Mouse (Mus musculus): ENCODE measurements at regions not wholly inside any gene's neighbourhood (a gene's known extent, or its start where the extent isn't known, plus 50 kb on each side); places are given as distances from the start of the nearest gene placed in this dataset.

DNA sequence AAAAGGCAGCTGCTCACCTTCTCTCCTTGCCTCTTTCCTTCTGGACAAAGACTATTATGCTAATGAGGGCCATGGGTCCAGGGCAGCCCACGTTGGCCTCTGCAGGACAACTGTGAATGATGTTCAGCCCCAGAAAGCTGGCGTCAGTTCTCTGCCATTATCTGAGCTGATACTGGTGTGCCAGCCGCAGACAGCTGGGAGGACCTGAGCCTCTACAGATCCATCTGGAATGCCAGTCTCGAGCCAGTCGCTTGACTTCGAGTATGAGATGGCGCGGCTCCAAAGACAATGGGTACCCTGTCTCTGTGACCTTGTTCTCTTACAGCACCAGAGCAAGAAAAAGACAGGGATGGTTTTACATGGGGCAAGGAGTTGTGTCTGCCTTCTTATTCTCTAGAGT, 300.8 kb upstream of the Mki67 start:
- Histone ChIP-seq H3K4me3 (no peak overlapping the region), H3K4me1 (peaks cover 10% of the 10 kb centered on the region), H3K36me3 (no peaks in the 10 kb centered on the region), H3K27ac (replicated peaks) (0 out of 2 replicates have a peak overlapping the region, but pooled peaks have one; percentile 13), H3K9me3 (replicated peaks) (no peaks in the 10 kb centered on the region), H3K27me3 (ENCODE audit: low read depth, poor library complexity, severe bottlenecking) (no peaks in the 10 kb centered on the region)
- 86% methylated on average over 8 of the region's 8 CpGs for WGBS
- no peak for DNase-seq (ENCODE audit: low spot score)

DNA sequence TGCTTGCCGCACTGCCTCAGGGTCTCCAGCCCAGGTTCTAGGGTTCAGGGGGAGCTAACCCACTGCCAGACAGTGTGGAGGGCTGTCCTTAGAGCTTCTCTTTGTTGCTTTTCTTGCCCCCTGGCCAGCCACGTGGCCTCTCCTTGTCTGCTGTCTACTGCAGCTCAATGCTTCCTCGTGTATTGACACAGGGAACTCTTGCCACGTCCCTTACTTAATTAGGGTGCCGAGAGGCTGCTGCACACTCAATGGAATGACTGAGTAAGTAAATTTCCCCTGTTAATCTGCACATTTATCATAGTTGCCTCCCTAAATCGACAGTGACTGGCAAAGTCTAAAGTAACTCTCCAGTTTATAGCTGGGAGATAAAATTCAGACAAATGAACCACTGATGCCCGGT, 304.4 kb upstream of the Mki67 start:
- no peaks in the 10 kb centered on the region for H3K36me3 ChIP-seq
- no peak overlapping the region for H3K27ac ChIP-seq (replicated peaks)
- peaks cover 16% of the 10 kb centered on the region for H3K4me1 ChIP-seq
- H3K4me3 ChIP-seq, result no peak overlapping the region
- no peaks in the 10 kb centered on the region for H3K27me3 ChIP-seq (ENCODE audit: low read depth, poor library complexity, severe bottlenecking)
- H3K9me3 ChIP-seq (replicated peaks), result no peaks in the 10 kb centered on the region
- no peak for DNase-seq (ENCODE audit: low spot score)
- 80% methylated on average over 7 of the region's 7 CpGs for WGBS

DNA sequence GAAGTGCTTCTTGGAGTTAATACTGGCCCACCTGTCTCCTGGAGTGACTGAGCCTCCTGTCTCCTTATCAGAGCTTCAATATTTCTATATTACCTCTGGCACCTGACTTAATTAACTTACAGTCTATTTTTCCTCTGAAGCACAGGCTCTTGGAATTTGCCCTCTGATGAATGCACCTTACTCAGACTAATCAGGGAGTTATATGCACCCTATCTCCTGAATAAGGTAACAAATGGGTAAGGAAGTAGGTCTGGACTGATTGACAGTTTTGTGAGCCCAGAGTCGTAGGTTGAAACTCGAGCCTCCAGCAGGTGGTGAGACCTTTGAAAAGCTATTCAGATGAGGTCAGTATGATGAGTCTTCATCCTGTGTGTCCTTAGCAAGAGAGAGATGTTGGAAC, 304.9 kb upstream of the Mki67 start:
- WGBS, result 80% methylated on average over 2 of the region's 2 CpGs
- H3K27me3 ChIP-seq (ENCODE audit: low read depth, poor library complexity, severe bottlenecking), result no peaks in the 10 kb centered on the region
- H3K9me3 ChIP-seq (replicated peaks), result no peaks in the 10 kb centered on the region
- H3K27ac ChIP-seq (replicated peaks), result no peak overlapping the region
- DNase-seq (ENCODE audit: low spot score), result no peak
- no peak overlapping the region for H3K4me3 ChIP-seq
- no peaks in the 10 kb centered on the region for H3K36me3 ChIP-seq
- peaks cover 16% of the 10 kb centered on the region for H3K4me1 ChIP-seq

DNA sequence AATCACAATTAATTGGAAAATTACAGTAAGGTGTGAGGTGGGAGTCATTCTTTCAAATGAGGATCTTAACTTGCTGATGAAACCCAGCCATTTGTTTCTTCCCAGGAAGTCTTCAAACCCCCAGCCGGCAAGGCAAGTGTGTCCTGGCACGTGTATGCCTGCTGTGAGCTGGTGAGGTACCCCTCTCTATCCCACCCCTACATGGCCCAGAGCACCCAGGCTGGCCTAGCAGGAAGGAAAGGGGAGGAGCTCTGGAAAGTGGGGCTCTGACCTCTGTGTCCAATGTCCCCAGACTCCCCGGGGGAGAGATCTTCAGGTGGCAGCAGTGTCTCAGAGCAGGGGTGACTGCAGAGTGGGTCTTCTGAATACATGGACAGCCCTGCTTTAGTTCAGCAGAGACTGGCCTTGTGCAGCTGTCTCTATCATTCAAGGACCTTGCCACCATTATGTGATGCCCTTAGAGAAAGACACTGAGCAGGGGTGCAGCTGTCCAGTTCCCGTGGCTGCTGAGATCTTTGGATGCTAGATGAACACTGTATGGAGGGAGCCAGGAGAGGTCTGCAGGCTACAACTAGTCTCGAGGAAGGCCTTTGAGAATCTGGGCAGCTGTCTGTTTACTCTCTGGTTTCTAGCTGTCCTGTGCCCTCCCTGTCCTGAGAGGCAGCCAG, 306.8 kb upstream of the Mki67 start:
- no peaks in the 10 kb centered on the region for H3K9me3 ChIP-seq (replicated peaks)
- peaks cover 6% of the 10 kb centered on the region; the same call in 1 of the 2 replicates for H3K4me1 ChIP-seq
- WGBS, result 72% methylated on average over 5 of the region's 5 CpGs
- no peaks in the 10 kb centered on the region for H3K36me3 ChIP-seq
- H3K27ac ChIP-seq (replicated peaks), result no peak overlapping the region
- no peak for DNase-seq (ENCODE audit: low spot score)
- no peaks in the 10 kb centered on the region for H3K27me3 ChIP-seq (ENCODE audit: low read depth, poor library complexity, severe bottlenecking)
- H3K4me3 ChIP-seq, result no peak overlapping the region

DNA sequence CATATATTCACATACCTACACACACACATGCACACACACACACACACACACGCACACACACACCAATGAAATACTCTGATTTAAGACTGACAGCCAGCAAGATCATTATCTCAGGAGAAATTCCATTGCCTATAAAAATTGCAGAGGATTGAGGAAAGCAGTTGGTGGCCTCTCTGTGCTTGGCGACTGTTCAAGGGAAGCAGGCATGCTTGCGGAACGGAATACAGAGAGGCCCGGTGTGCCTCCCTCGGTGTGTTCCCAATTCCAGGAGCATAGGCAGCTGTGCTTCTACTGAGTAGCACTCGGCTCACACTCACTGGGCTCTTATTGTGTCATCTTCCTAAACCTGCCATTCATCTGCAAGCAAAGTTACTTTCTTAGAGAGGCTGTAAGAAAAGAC, 310.3 kb upstream of the Mki67 start:
- Histone ChIP-seq H3K4me1 (0 out of 2 replicates have a peak, but pooled peaks cover 6% of the 10 kb centered on the region), H3K36me3 (no peaks in the 10 kb centered on the region), H3K27ac (replicated peaks) (no peak overlapping the region), H3K9me3 (replicated peaks) (no peaks in the 10 kb centered on the region), H3K27me3 (ENCODE audit: low read depth, poor library complexity, severe bottlenecking) (no peaks in the 10 kb centered on the region), H3K4me3 (no peak overlapping the region)
- DNase-seq (ENCODE audit: low spot score), result no peak
- WGBS, result 77% methylated on average over 7 of the region's 7 CpGs

DNA sequence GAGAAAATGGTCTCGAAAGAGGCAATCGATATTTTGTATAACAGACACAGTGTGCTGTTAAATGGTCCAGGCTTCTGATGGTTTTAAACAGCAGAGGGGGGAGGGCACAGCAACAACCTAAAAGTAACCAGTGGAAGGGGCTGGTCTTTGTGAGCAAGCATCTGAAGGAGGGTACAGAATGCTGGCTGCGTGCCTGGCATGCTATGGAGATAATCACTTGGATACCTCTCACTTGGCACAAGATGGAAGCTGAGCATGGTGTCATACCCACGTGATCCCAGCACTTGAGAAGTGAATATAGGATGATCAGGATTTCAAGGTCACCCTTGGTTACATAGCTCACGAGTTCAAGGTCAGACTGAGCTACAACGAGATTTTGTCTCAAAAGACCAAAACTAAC, 315.9 kb upstream of the Mki67 start:
- Histone ChIP-seq H3K4me3 (no peak overlapping the region), H3K27me3 (ENCODE audit: low read depth, poor library complexity, severe bottlenecking) (no peaks in the 10 kb centered on the region), H3K36me3 (no peaks in the 10 kb centered on the region), H3K27ac (replicated peaks) (no peak overlapping the region), H3K9me3 (replicated peaks) (no peaks in the 10 kb centered on the region), H3K4me1 (no peaks in the 10 kb centered on the region)
- no peak for DNase-seq (ENCODE audit: low spot score)
- 88% methylated on average over 6 of the region's 6 CpGs for WGBS

DNA sequence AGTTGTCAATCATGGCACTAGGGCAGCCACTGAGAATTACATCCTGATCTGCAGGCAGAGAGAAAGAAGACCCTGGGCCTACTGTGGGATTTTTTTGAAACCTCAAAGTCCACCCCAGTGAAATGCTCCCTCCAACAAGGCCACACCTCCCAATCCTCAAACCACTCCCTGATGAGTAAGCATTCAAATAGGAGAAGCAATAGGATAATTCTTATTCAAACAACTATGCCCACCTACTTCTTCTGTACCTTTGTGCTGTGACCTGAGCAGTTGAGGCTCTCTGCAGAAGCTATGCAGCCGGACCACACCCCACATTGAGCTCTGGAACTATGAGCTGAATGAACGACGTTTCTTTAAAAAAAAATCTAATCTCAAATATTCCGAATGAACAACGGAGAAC, 317.4 kb upstream of the Mki67 start:
- no peak for DNase-seq (ENCODE audit: low spot score)
- WGBS, result 93% methylated on average over 5 of the region's 5 CpGs
- H3K36me3 ChIP-seq, result no peaks in the 10 kb centered on the region

DNA sequence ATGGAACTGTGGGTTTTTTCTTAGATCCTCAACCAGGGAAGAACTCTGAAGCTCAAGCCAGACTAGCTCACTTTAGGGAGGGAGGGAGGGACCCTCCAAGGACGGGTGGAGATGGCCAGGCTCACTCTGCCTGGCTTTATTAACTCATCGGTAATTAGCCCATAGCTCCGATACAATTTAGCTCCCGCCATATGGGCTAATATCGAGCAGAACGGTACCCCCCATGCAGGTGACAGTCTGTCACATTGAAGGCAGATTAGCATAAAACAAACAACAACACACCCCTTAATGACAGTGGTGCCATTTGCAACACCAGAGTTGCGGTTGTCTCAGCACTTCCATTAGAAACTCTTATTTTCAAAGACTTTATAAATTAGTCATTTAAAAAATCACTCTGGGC, 319.6 kb upstream of the Mki67 start:
- no peaks in the 10 kb centered on the region for H3K36me3 ChIP-seq
- no peak for DNase-seq (ENCODE audit: low spot score)
- H3K9me3 ChIP-seq (replicated peaks), result no peaks in the 10 kb centered on the region
- H3K27ac ChIP-seq (replicated peaks), result no peak overlapping the region
- WGBS, result 76% methylated on average over 7 of the region's 7 CpGs
- no peaks in the 10 kb centered on the region for H3K4me1 ChIP-seq
- no peaks in the 10 kb centered on the region for H3K27me3 ChIP-seq (ENCODE audit: low read depth, poor library complexity, severe bottlenecking)
- H3K4me3 ChIP-seq, result no peak overlapping the region

More for the DNA sequence above, 317.4 kb upstream of the Mki67 start:
- no peaks in the 10 kb centered on the region for H3K9me3 ChIP-seq (replicated peaks)
- H3K4me3 ChIP-seq, result no peak overlapping the region
- no peaks in the 10 kb centered on the region for H3K27me3 ChIP-seq (ENCODE audit: low read depth, poor library complexity, severe bottlenecking)
- no peak overlapping the region for H3K27ac ChIP-seq (replicated peaks)
- no peaks in the 10 kb centered on the region for H3K4me1 ChIP-seq

DNA sequence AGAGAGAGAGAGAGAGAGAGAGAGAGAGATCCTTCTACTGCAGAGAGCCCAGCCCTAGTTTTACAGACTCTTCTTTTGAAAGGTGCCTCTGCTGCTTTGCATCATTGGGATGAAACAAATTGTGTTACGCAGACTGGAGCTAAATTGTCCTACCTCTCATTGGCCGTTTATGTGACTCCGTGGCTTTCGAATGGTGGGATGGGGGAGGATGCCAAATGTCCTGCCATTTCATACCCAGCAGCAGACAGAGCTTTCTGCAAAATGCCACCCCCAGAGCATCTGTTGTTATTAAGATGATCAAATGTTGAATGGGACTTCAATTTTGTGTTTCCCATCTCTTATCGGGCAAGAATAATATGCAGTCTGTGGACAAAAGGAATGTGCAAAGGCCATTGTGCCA, 321.9 kb upstream of the Mki67 start:
- no peak for DNase-seq (ENCODE audit: low spot score)
- H3K27ac ChIP-seq (replicated peaks), result no peak overlapping the region
- H3K27me3 ChIP-seq (ENCODE audit: low read depth, poor library complexity, severe bottlenecking), result no peaks in the 10 kb centered on the region
- no peak overlapping the region for H3K4me3 ChIP-seq
- no peaks in the 10 kb centered on the region for H3K9me3 ChIP-seq (replicated peaks)
- 87% methylated on average over 5 of the region's 5 CpGs for WGBS
- no peaks in the 10 kb centered on the region for H3K36me3 ChIP-seq
- H3K4me1 ChIP-seq, result peaks cover 8% of the 10 kb centered on the region; the same call in 1 of the 2 replicates

DNA sequence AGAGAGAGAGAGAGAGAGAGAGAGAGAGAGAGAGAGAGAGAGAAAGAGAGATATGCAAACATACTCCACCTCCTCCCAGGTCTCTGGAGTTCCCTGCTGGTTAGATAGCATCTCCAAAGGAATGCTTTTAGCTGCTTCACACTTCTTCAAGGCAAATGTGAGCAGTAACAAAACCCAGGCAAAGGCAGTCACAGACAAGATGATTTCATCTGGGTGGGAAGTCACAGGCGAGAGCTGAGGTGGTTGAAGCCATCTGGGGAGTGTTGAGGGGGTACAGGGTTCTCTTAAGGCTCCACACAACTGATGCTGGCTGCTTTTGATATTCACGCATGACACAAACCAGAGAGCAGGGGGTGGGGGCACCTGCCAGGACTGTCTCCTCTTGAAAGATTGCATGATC, 322.7 kb upstream of the Mki67 start:
- Histone ChIP-seq H3K27me3 (ENCODE audit: low read depth, poor library complexity, severe bottlenecking) (no peaks in the 10 kb centered on the region), H3K27ac (replicated peaks) (no peak overlapping the region), H3K4me1 (peaks cover 8% of the 10 kb centered on the region; the same call in 1 of the 2 replicates), H3K36me3 (no peaks in the 10 kb centered on the region), H3K4me3 (no peak overlapping the region), H3K9me3 (replicated peaks) (no peaks in the 10 kb centered on the region)
- no peak for DNase-seq (ENCODE audit: low spot score)
- WGBS, result 52% methylated on average over 2 of the region's 2 CpGs

DNA sequence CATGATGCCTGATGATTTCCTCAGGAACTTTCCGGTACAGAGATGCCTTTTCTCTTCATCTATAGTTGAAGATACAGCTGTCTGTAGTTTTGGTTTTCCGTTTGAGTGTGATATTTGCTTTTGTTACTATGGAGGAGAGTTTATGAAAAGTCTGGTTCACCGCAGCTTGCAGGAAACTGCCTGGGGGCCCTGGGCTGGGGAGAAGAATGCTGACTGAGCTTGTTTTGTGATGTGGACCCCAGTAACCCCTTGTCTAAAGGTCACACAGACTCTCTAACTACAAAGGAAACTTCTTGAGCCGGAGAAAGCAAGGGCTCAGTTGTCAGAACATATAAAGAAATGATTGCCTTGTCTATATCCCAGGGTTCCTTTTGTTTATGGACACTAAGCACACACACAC, 325.8 kb upstream of the Mki67 start:
- no peak for DNase-seq (ENCODE audit: low spot score)
- Histone ChIP-seq H3K27ac (replicated peaks) (no peak overlapping the region), H3K36me3 (no peaks in the 10 kb centered on the region), H3K4me1 (peaks cover 19% of the 10 kb centered on the region), H3K4me3 (no peak overlapping the region), H3K27me3 (ENCODE audit: low read depth, poor library complexity, severe bottlenecking) (0 out of 2 replicates have a peak, but pooled peaks cover 5% of the 10 kb centered on the region), H3K9me3 (replicated peaks) (no peaks in the 10 kb centered on the region)
- WGBS, result 57% methylated on average over 4 of the region's 4 CpGs

DNA sequence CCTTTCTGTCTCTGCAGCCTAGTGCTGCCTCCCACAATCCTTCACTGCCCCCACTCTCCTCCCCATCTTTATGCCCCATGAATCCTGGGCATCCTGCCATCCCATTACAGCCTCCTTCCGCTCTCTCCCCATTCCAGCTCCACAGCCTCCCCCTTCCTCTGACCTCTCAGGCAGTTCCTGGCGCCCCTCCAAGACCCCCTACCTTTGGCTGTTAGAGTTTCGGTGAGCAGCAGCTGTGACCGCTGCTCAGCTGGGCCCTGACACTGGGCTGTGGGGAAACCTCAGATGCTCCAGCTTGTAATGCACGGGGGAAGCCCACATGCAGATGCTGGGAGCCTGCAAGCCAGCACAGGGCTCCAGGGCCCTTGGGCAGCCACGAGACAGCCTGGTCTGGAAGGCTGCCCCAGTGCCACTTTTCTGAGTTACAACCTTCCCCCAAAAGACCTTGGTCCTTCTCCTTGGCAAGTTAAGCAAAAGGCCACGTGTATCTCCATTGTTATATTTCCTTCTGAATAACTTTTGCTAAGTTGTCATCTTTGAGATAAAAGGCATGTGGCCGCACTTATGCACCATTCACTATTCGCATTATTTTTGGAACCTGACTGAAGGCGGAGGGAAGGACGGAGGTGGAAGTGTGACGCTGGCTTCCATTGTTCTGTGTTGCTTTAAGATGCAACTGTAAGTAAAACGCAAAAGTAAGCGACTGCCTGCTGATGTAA, 330.6 kb upstream of the Mki67 start:
- Histone ChIP-seq H3K9me3 (replicated peaks) (no peaks in the 10 kb centered on the region), H3K27me3 (ENCODE audit: low read depth, poor library complexity, severe bottlenecking) (0 out of 2 replicates have a peak, but pooled peaks cover 13% of the 10 kb centered on the region), H3K36me3 (no peaks in the 10 kb centered on the region), H3K4me1 (peaks cover 52% of the 10 kb centered on the region), H3K27ac (replicated peaks) (peak overlapping the region; percentile 85), H3K4me3 (no peak overlapping the region)
- 39% methylated on average over 14 of the region's 14 CpGs for WGBS
- DNase-seq (ENCODE audit: low spot score), result no peak

DNA sequence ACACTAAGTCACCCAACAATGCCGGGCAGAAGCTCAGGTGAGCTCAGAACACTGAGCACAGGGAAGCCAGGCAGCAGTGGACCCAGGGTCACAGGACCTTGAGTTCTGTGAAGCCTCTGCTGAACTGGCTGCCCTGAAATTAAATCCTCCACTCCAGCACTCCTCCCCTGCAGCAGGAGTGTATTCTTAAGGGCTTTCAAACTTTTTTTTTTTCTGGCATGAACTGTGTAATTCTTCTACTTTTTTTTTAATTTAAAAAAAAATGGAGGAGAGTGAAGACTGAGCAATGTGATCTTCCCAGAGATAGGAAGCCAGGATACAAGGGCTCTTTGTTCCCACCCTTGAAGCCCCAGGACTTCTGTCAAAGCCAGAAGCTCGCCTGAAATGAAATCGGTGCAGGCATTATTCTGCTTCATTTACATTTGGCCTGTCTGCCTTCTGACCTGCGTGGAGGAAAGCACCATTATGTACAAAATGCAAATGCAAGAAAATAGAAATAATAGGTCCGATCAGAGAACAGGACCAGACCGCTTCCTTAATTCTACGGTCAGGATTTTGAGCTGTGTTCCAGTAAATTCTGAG, 331.3 kb upstream of the Mki67 start:
- Histone ChIP-seq H3K9me3 (replicated peaks) (no peaks in the 10 kb centered on the region), H3K27me3 (ENCODE audit: low read depth, poor library complexity, severe bottlenecking) (0 out of 2 replicates have a peak, but pooled peaks cover 13% of the 10 kb centered on the region), H3K4me1 (peaks cover 45% of the 10 kb centered on the region), H3K27ac (replicated peaks) (peak overlapping the region; percentile 85), H3K36me3 (no peaks in the 10 kb centered on the region), H3K4me3 (no peak overlapping the region)
- no peak for DNase-seq (ENCODE audit: low spot score)
- WGBS, result 24% methylated on average over 7 of the region's 7 CpGs
